Comparison of ENCODE assay signal across 16 mouse cellular contexts in genomic region chr1:113823493-113823892, GRCm38 (mm10).
A peak's percentile ranks its signal among the peaks of the same experiment; 100 is the strongest.
DNase-seq lines count a peak whose midpoint lies in the region; ATAC-seq and TF ChIP-seq lines count a peak whose summit lies in the region.
"Had no signal": no experiment of that assay in that cellular context is flagged by ENCODE, and none has a peak within 500 bp of the region (broad histone marks: within the 10 kb centered on the region; RNA-seq: fewer than 3 reads in every experiment).

No protein-coding gene starts in this region.

- H3K36me3 ChIP-seq in kidney, adult 2 months (ENCODE audit: control insufficient read depth, insufficient read depth, low read length) = no peaks in the 10 kb centered on the region
- no peaks in the 10 kb centered on the region for H3K36me3 ChIP-seq in forebrain, embryonic 13.5 days (ENCODE audit: poor library complexity, severe bottlenecking)
- no peaks in the 10 kb centered on the region for H3K36me3 ChIP-seq in stomach, postnatal 0 days (ENCODE audit: control insufficient read depth, insufficient read depth, low read length)
- H3K36me3 ChIP-seq: neural tube, embryonic 12.5 days had no signal

- peak; percentile 12 for DNase-seq in kidney, adult 2 months
- DNase-seq in kidney, adult 18-20 months = no peak
- DNase-seq in retina, postnatal 1 day = peak; percentile 62
- DNase-seq in retina, embryonic 14.5 days (ENCODE audit: low spot score) = no peak
- DNase-seq in stomach, postnatal 0 days (ENCODE audit: low spot score) = peak; percentile 14
- no peak for DNase-seq in layer of hippocampus, postnatal 36 days
- DNase-seq: cerebellum, adult 8-10 months; embryo, embryonic 11 days; heart, adult 11 months; liver; spleen, adult 18-20 months; thymus, postnatal 4 days had no signal

- H3K4me3 ChIP-seq in kidney, adult 2 months (ENCODE audit: insufficient read depth, low read depth, low read length) = no peak overlapping the region
- H3K4me3 ChIP-seq in forebrain, embryonic 13.5 days = no peak overlapping the region
- H3K4me3 ChIP-seq in stomach, postnatal 0 days (ENCODE audit: low read depth, low read length) = no peak overlapping the region
- H3K4me3 ChIP-seq: erythroblast, embryonic 14.5 days; neural tube, embryonic 12.5 days had no signal

- H3K9ac ChIP-seq in forebrain, embryonic 13.5 days = no peak overlapping the region
- no peak overlapping the region for H3K9ac ChIP-seq in stomach, postnatal 0 days (ENCODE audit: low read length)
- H3K9ac ChIP-seq: neural tube, embryonic 12.5 days had no signal

- no peaks in the 10 kb centered on the region for H3K27me3 ChIP-seq in kidney, adult 2 months (replicated peaks; ENCODE audit: control insufficient read depth, insufficient read depth, low read length)
- no peaks in the 10 kb centered on the region for H3K27me3 ChIP-seq in forebrain, embryonic 13.5 days
- H3K27me3 ChIP-seq in stomach, postnatal 0 days (ENCODE audit: control insufficient read depth, insufficient read depth, low read length) = no peaks in the 10 kb centered on the region
- H3K27me3 ChIP-seq: neural tube, embryonic 12.5 days had no signal

- no peak for TF ChIP-seq EP300 in stomach, postnatal 0 days (optimal IDR thresholded peaks at IDR 0.05)

- H3K27ac ChIP-seq in kidney, adult 2 months (ENCODE audit: insufficient read depth, low read depth, low read length) = no peak overlapping the region
- H3K27ac ChIP-seq in forebrain, embryonic 13.5 days = no peak overlapping the region
- no peak overlapping the region for H3K27ac ChIP-seq in stomach, postnatal 0 days (replicated peaks)
- H3K27ac ChIP-seq: neural tube, embryonic 12.5 days had no signal

- peak; percentile 84 for ATAC-seq in forebrain, embryonic 13.5 days
- ATAC-seq in stomach, postnatal 0 days (ENCODE audit: low FRiP score, low TSS enrichment) = no peak
- no peak for ATAC-seq in megakaryocyte progenitor cell, adult 5-6 weeks (replicated peaks; ENCODE audit: poor library complexity)

- TF ChIP-seq CTCF in kidney, adult 2 months (conservative IDR thresholded peaks at IDR 0.05; ENCODE audit: insufficient read depth, insufficient read length, low read depth, low read length) = no peak
- no peak for TF ChIP-seq CTCF in stomach, postnatal 0 days (IDR thresholded peaks at IDR 0.05; ENCODE audit: low read depth)

- H3K4me1 ChIP-seq in kidney, adult 2 months (ENCODE audit: control insufficient read depth, insufficient read depth, low read length) = no peaks in the 10 kb centered on the region
- no peaks in the 10 kb centered on the region for H3K4me1 ChIP-seq in forebrain, embryonic 13.5 days
- H3K4me1 ChIP-seq in stomach, postnatal 0 days (replicated peaks; ENCODE audit: control insufficient read depth, insufficient read depth) = no peaks in the 10 kb centered on the region
- H3K4me1 ChIP-seq: neural tube, embryonic 12.5 days had no signal

- H3K9me3 ChIP-seq in forebrain, embryonic 13.5 days (replicated peaks) = no peaks in the 10 kb centered on the region
- no peaks in the 10 kb centered on the region for H3K9me3 ChIP-seq in stomach, postnatal 0 days (ENCODE audit: control insufficient read depth, low read length)
- H3K9me3 ChIP-seq: neural tube, embryonic 12.5 days had no signal

- no peak overlapping the region for H3K4me2 ChIP-seq in forebrain, embryonic 13.5 days
- no peak overlapping the region for H3K4me2 ChIP-seq in stomach, postnatal 0 days (replicated peaks; ENCODE audit: low read depth)
- H3K4me2 ChIP-seq: neural tube, embryonic 12.5 days had no signal

- TF ChIP-seq POLR2A in kidney, adult 2 months (IDR thresholded peaks at IDR 0.05; ENCODE audit: low read depth, low read length) = no peak

Comparison
In these comparisons a context has a peak if more than half of its experiments do, and no peak if none do; other contexts are left out.
1. DNase-seq: peak in kidney, adult 2 months (single experiment), retina, postnatal 1 day (single experiment) and stomach, postnatal 0 days (single experiment); none in kidney, adult 18-20 months (single experiment), retina, embryonic 14.5 days (single experiment) and layer of hippocampus, postnatal 36 days (0 of 2).